Mouse (Mus musculus) liver, embryonic 13.5 days (tissue): ENCODE data around the gene Gm10192. TPM values are rescaled to one million over a fixed set of nuclear protein-coding genes. Genes with fewer than 3 reads are reported as not detected.
"Not testable (repeated sequence)": the region's sequence is repeated elsewhere in the genome, so short reads cannot be mapped to it uniquely, and the experiment has no call there.

ENCODE experiments used
- ATAC-seq: fragments of 200-750 bp; cut with Nextera tagmentation; 2 replicates; pipeline ENCODE4 v1.8.0; 2017; ENCODE audit warnings: low read depth, mild to moderate bottlenecking, moderate number of reproducible peaks, moderate library complexity
- DNase-seq: peaks from one replicate; pipeline ENCODE4 v3.0.0; 2022
- H3K27ac ChIP-seq: fragments of 300-500 bp; sonication (generic); 2 replicates; pipeline ENCODE4 v1.5.1; 2015; ENCODE audit warnings: moderate library complexity, mild to moderate bottlenecking, inconsistent platforms
- H3K27me3 ChIP-seq: fragments of 300-500 bp; sonication (generic); 2 replicates; pipeline ENCODE4 v1.6.1; 2015; ENCODE audit warnings: mild to moderate bottlenecking, inconsistent platforms
- H3K36me3 ChIP-seq: fragments of 300-500 bp; sonication (generic); 2 replicates; pipeline ENCODE4 v1.6.1; 2015; ENCODE audit warnings: mild to moderate bottlenecking, inconsistent platforms
- H3K4me1 ChIP-seq: fragments of 300-500 bp; sonication (generic); replicated peaks from 2 replicates; pipeline ENCODE4 v1.6.1; 2015; ENCODE audit warnings: inconsistent platforms
- H3K4me2 ChIP-seq: fragments of 300-500 bp; sonication (generic); 2 replicates; pipeline ENCODE4 v1.6.1; 2015; ENCODE audit warnings: inconsistent platforms, mild to moderate bottlenecking, moderate library complexity
- H3K4me3 ChIP-seq: fragments of 300-500 bp; sonication (generic); replicated peaks from 2 replicates; pipeline ENCODE4 v1.5.1; 2015; ENCODE audit warnings: mild to moderate bottlenecking, inconsistent platforms
- H3K9ac ChIP-seq: fragments of 300-500 bp; sonication (generic); 2 replicates; pipeline ENCODE4 v1.6.1; 2015; ENCODE audit warnings: mild to moderate bottlenecking, inconsistent platforms
- H3K9me3 ChIP-seq: fragments of 300-500 bp; sonication (generic); replicated peaks from 2 replicates; pipeline ENCODE4 v1.6.1; 2016; ENCODE audit warnings: inconsistent platforms
- WGBS: fragments of 180-500 bp; shearing (Covaris S2); methylation state at CpG from one replicate; pipeline ENCODE4 v1.1.7; 2015; ENCODE audit not compliant: insufficient replicate concordance; 5-methylcytosine and 5-hydroxymethylcytosine counted together
- polyA plus RNA-seq: library from polyadenylated mRNA; unstranded; fragments of >200 nt; fragmentation: Nextera tagmentation; extraction: Ambion mirVana; gene quantifications from 2 replicates; pipeline ENCODE4 v1.2.1, GENCODE M21; 2015

Gene Gm10192
- not detected in 2 replicates for polyA plus RNA-seq

- not testable (repeated sequence) for H3K9me3 ChIP-seq, ATAC-seq, H3K9ac ChIP-seq, H3K4me2 ChIP-seq, H3K27ac ChIP-seq, DNase-seq, H3K27me3 ChIP-seq, H3K4me3 ChIP-seq, H3K36me3 ChIP-seq, H3K4me1 ChIP-seq
Measured at GRCm38 (mm10) chr4:97183066-97183465, at the start of gene Gm10192. Gene Gm10192 (minus strand): TSS chr4:97183166.

GRCm38 (mm10) chr4:97230411-97231104, 47.6 kb upstream of the Gm10192 start:
- no peaks in the 10 kb centered on the region for H3K36me3 ChIP-seq
- H3K4me1 ChIP-seq, result no peaks in the 10 kb centered on the region
- no peak overlapping the region for H3K9ac ChIP-seq
- H3K4me3 ChIP-seq, result no peak overlapping the region
- no peak for DNase-seq
- ATAC-seq, result no peak
- no peaks in the 10 kb centered on the region for H3K27me3 ChIP-seq
- WGBS, result 50% methylated on average over 5 of the region's 5 CpGs
- no peaks in the 10 kb centered on the region for H3K9me3 ChIP-seq
- H3K4me2 ChIP-seq, result no peak overlapping the region
- no peak overlapping the region for H3K27ac ChIP-seq

- Histone ChIP-seq H3K36me3 (no peaks in the 10 kb centered on the region), H3K4me2 (no peak overlapping the region), H3K9ac (no peak overlapping the region), H3K27ac (no peak overlapping the region), H3K9me3 (0 out of 2 replicates have a peak, but pooled peaks cover 2% of the 10 kb centered on the region), H3K27me3 (no peaks in the 10 kb centered on the region), H3K4me1 (no peaks in the 10 kb centered on the region), H3K4me3 (no peak overlapping the region)
- no peak for DNase-seq
- no peak for ATAC-seq
- WGBS, result 70% methylated on average over 2 of the region's 2 CpGs
Measured at GRCm38 (mm10) chr4:97219701-97220100, 36.7 kb upstream of the Gm10192 start.

GRCm38 (mm10) chr4:97217906-97218305, 34.9 kb upstream of the Gm10192 start:
- Histone ChIP-seq H3K9me3 (0 out of 2 replicates have a peak, but pooled peaks cover 2% of the 10 kb centered on the region), H3K4me1 (no peaks in the 10 kb centered on the region)

GRCm38 (mm10) chr4:97212514-97212913, 29.5 kb upstream of the Gm10192 start:
- no peak overlapping the region for H3K9ac ChIP-seq
- no peak for DNase-seq
- H3K4me3 ChIP-seq, result no peak overlapping the region
- no peaks in the 10 kb centered on the region for H3K4me1 ChIP-seq
- no peak overlapping the region for H3K27ac ChIP-seq
- no peak overlapping the region for H3K4me2 ChIP-seq
- ATAC-seq, result no peak
- 0 out of 2 replicates have a peak, but pooled peaks cover 2% of the 10 kb centered on the region for H3K9me3 ChIP-seq
- H3K36me3 ChIP-seq, result no peaks in the 10 kb centered on the region
- no peaks in the 10 kb centered on the region for H3K27me3 ChIP-seq

More at GRCm38 (mm10) chr4:97217906-97218305, 34.9 kb upstream of the Gm10192 start:
- no peaks in the 10 kb centered on the region for H3K36me3 ChIP-seq
- no peaks in the 10 kb centered on the region for H3K27me3 ChIP-seq
- H3K9ac ChIP-seq, result no peak overlapping the region
- no peak for DNase-seq
- H3K4me3 ChIP-seq, result no peak overlapping the region
- no peak overlapping the region for H3K27ac ChIP-seq
- no peak for ATAC-seq
- no peak overlapping the region for H3K4me2 ChIP-seq
- WGBS, result 71% methylated on average over 1 of the region's 1 CpGs

GRCm38 (mm10) chr4:97202986-97203385, 20.0 kb upstream of the Gm10192 start:
- not testable (repeated sequence) for H3K4me3 ChIP-seq, H3K27me3 ChIP-seq, DNase-seq, ATAC-seq, H3K36me3 ChIP-seq, H3K9ac ChIP-seq, H3K4me1 ChIP-seq, H3K9me3 ChIP-seq, H3K4me2 ChIP-seq, H3K27ac ChIP-seq
- 35% methylated on average over 2 of the region's 2 CpGs for WGBS

- Histone ChIP-seq H3K9ac (no peak overlapping the region), H3K4me3 (no peak overlapping the region), H3K27me3 (no peaks in the 10 kb centered on the region), H3K27ac (no peak overlapping the region), H3K36me3 (no peaks in the 10 kb centered on the region), H3K4me1 (no peaks in the 10 kb centered on the region), H3K4me2 (no peak overlapping the region), H3K9me3 (no peaks in the 10 kb centered on the region)
- no peak for DNase-seq
- no peak for ATAC-seq
- 68% methylated on average over 4 of the region's 4 CpGs for WGBS
Measured at GRCm38 (mm10) chr4:97193176-97193575, 10.2 kb upstream of the Gm10192 start.

GRCm38 (mm10) chr4:97192601-97193000, 9.6 kb upstream of the Gm10192 start:
- no peaks in the 10 kb centered on the region for H3K4me1 ChIP-seq
- H3K27ac ChIP-seq, result no peak overlapping the region
- no peak overlapping the region for H3K9ac ChIP-seq
- H3K4me2 ChIP-seq, result no peak overlapping the region
- no peak for ATAC-seq
- no peak overlapping the region for H3K4me3 ChIP-seq
- no peaks in the 10 kb centered on the region for H3K27me3 ChIP-seq
- no peaks in the 10 kb centered on the region for H3K9me3 ChIP-seq
- 58% methylated on average over 2 of the region's 2 CpGs for WGBS
- no peak for DNase-seq
- no peaks in the 10 kb centered on the region for H3K36me3 ChIP-seq

GRCm38 (mm10) chr4:97180396-97180795, 2.6 kb downstream of the Gm10192 start:
- no peak for ATAC-seq
- no peak overlapping the region for H3K4me2 ChIP-seq
- H3K36me3 ChIP-seq, result no peaks in the 10 kb centered on the region
- no peak overlapping the region for H3K4me3 ChIP-seq
- 48% methylated on average over 2 of the region's 2 CpGs for whole genome bisulfite sequencing
- no peaks in the 10 kb centered on the region for H3K9me3 ChIP-seq
- H3K27me3 ChIP-seq, result no peaks in the 10 kb centered on the region
- no peak for DNase-seq
- H3K27ac ChIP-seq, result no peak overlapping the region
- H3K4me1 ChIP-seq, result no peaks in the 10 kb centered on the region
- H3K9ac ChIP-seq, result no peak overlapping the region

- Histone ChIP-seq H3K27me3 (no peaks in the 10 kb centered on the region), H3K4me2 (no peak overlapping the region), H3K4me3 (no peak overlapping the region), H3K9ac (no peak overlapping the region), H3K4me1 (no peaks in the 10 kb centered on the region), H3K9me3 (no peaks in the 10 kb centered on the region), H3K27ac (no peak overlapping the region), H3K36me3 (no peaks in the 10 kb centered on the region)
- DNase-seq (no peak), ATAC-seq (no peak)
- WGBS, result 58% methylated on average over 10 of the region's 10 CpGs
Measured at GRCm38 (mm10) chr4:97156841-97157345, 26.1 kb downstream of the Gm10192 start.

- H3K4me3 ChIP-seq, result no peak overlapping the region
- H3K9ac ChIP-seq, result no peak overlapping the region
- no peak overlapping the region for H3K4me2 ChIP-seq
- no peaks in the 10 kb centered on the region for H3K4me1 ChIP-seq
- 45% methylated on average over 3 of the region's 3 CpGs for WGBS
- no peaks in the 10 kb centered on the region for H3K27me3 ChIP-seq
- ATAC-seq, result no peak
- H3K36me3 ChIP-seq, result no peaks in the 10 kb centered on the region
- no peak overlapping the region for H3K27ac ChIP-seq
- no peak for DNase-seq
- no peaks in the 10 kb centered on the region for H3K9me3 ChIP-seq
Measured at GRCm38 (mm10) chr4:97156084-97156483, 26.9 kb downstream of the Gm10192 start.

- Histone ChIP-seq H3K27ac (no peak overlapping the region), H3K36me3 (no peaks in the 10 kb centered on the region), H3K4me1 (no peaks in the 10 kb centered on the region), H3K4me2 (no peak overlapping the region), H3K9ac (no peak overlapping the region), H3K9me3 (no peaks in the 10 kb centered on the region), H3K4me3 (no peak overlapping the region), H3K27me3 (no peaks in the 10 kb centered on the region)
- ATAC-seq, result no peak
- DNase-seq, result no peak
Measured at GRCm38 (mm10) chr4:97153554-97153953, 29.4 kb downstream of the Gm10192 start.
